Mouse (Mus musculus): ENCODE measurements around the gene Socs1. TPM values are rescaled to one million over a fixed set of nuclear protein-coding genes. Genes with fewer than 3 reads are reported as not detected.
A peak's percentile ranks its signal among the peaks of the same experiment; 100 is the strongest.

Socs1 gene
- polyA plus RNA-seq, 2 experiments: 13.8 to 16.6 TPM

DNA sequence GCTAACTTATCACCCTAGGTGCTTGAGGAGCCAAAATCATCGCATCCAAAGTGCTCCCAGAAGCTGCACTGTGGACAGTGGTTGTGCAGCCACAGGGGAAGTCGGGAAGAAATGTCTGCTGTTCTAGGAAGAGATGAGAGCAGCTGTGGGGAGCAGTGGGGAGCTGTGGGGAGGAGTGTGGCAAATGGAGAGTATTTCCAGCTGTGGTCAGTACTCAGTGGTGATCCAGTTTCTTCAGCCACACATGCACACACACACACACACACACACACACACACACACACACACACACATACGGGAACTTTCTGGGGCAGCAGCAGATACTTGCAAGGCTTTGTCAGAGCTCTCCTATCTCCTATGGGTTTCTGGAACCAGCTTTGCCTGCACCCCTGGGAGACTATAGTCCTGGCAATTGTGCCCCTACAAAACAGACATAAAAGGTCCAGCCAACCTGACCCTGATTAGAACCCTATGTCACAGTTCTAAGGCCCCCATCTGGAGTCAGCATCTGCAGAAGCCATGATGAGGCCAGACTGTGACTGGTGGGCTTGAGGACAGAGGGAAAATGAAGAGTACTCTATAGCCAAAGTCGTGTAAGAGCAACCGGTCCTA lies 22.7 kb downstream of the Socs1 start:
- Histone ChIP-seq H3K27me3 (ENCODE audit: control insufficient read depth, insufficient read depth, low read length) (no peaks in the 10 kb centered on the region), H3K9ac (ENCODE audit: low read depth, low read length, severe bottlenecking) (no peak overlapping the region), H3K27ac (replicated peaks; ENCODE audit: low read depth, low read length) (no peak overlapping the region), H3K36me3 (ENCODE audit: control insufficient read depth, insufficient read depth, low read length) (no peaks in the 10 kb centered on the region), H3K4me1 (ENCODE audit: control insufficient read depth, insufficient read depth, low read length) (no peaks in the 10 kb centered on the region), H3K4me2 (replicated peaks; ENCODE audit: low read depth, low read length, severe bottlenecking) (no peak overlapping the region), H3K9me3 (ENCODE audit: control insufficient read depth, low read length) (no peaks in the 10 kb centered on the region), H3K4me3 (replicated peaks; ENCODE audit: low read length) (no peak overlapping the region)
- TF ChIP-seq POLR2A (IDR thresholded peaks at IDR 0.05; ENCODE audit: borderline replicate concordance, extremely low read depth, insufficient read depth, insufficient read length): no peak
- 67% methylated on average over 5 of the region's 5 CpGs for WGBS
- ATAC-seq (ENCODE audit: low FRiP score, low read depth) (no peak), DNase-seq (ENCODE audit: low spot score) (no peak)

DNA sequence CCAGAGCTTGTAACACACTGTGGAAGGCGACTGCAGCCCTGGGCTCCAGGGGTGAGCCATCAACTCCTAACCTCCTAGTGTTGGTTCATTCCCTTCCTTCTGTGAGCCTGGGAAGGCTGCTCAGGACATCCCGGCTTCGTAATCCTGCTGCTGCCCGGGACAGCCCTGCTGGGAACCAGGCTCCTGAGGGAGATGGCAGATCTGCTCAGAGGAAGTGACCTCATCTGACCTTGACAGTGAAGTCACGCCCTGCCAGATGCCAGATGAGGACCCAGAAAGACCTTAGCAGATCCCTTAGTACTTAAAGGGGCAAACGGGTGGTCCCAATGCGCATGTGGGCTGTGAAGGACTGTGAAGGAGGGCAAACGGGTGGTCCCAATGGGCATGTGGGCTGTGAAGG lies 24.2 kb downstream of the Socs1 start:
- H3K36me3 ChIP-seq (ENCODE audit: control insufficient read depth, insufficient read depth, low read length): no peaks in the 10 kb centered on the region
- H3K27me3 ChIP-seq (ENCODE audit: control insufficient read depth, insufficient read depth, low read length): no peaks in the 10 kb centered on the region
- H3K4me2 ChIP-seq (replicated peaks; ENCODE audit: low read depth, low read length, severe bottlenecking): no peak overlapping the region
- no peaks in the 10 kb centered on the region for H3K9me3 ChIP-seq (ENCODE audit: control insufficient read depth, low read length)
- H3K27ac ChIP-seq (replicated peaks; ENCODE audit: low read depth, low read length): no peak overlapping the region
- H3K4me3 ChIP-seq (replicated peaks; ENCODE audit: low read length): no peak overlapping the region
- no peak for ATAC-seq (ENCODE audit: low FRiP score, low read depth)
- no peak for TF ChIP-seq POLR2A (IDR thresholded peaks at IDR 0.05; ENCODE audit: borderline replicate concordance, extremely low read depth, insufficient read depth, insufficient read length)
- H3K9ac ChIP-seq (ENCODE audit: low read depth, low read length, severe bottlenecking): no peak overlapping the region
- WGBS: 57% methylated on average over 8 of the region's 8 CpGs
- no peak for DNase-seq (ENCODE audit: low spot score)
- no peaks in the 10 kb centered on the region for H3K4me1 ChIP-seq (ENCODE audit: control insufficient read depth, insufficient read depth, low read length)

DNA sequence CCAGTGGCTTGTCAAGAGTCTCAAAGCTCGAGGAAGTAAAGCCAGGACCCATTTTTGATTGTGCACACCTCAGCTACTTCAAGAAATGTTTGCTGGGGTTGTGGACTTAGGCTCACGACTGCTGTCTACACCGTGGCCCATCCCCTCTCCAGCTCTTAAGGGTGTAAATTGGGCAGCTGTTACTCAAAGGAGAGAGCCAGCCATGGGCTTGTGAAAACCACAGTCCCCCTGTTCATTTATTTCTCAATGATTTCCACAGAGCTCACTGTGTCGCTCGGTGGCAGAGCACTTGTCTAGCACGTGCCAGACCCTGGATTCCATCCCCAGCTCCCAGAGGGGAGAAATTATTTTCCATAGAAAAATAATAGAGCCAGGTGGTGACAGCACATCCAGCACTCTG lies 29.2 kb downstream of the Socs1 start:
- ATAC-seq (ENCODE audit: low FRiP score, low read depth) (no peak), DNase-seq (ENCODE audit: low spot score) (no peak)
- H3K27ac ChIP-seq (replicated peaks; ENCODE audit: low read depth, low read length): no peak overlapping the region
- H3K9ac ChIP-seq (ENCODE audit: low read depth, low read length, severe bottlenecking): no peak overlapping the region
- no peaks in the 10 kb centered on the region for H3K9me3 ChIP-seq (ENCODE audit: control insufficient read depth, low read length)
- no peak overlapping the region for H3K4me3 ChIP-seq (replicated peaks; ENCODE audit: low read length)
- WGBS: 61% methylated on average over 6 of the region's 6 CpGs
- TF ChIP-seq POLR2A (IDR thresholded peaks at IDR 0.05; ENCODE audit: borderline replicate concordance, extremely low read depth, insufficient read depth, insufficient read length): no peak
- no peaks in the 10 kb centered on the region for H3K27me3 ChIP-seq (ENCODE audit: control insufficient read depth, insufficient read depth, low read length)
- H3K36me3 ChIP-seq (ENCODE audit: control insufficient read depth, insufficient read depth, low read length): no peaks in the 10 kb centered on the region
- no peaks in the 10 kb centered on the region for H3K4me1 ChIP-seq (ENCODE audit: control insufficient read depth, insufficient read depth, low read length)
- H3K4me2 ChIP-seq (replicated peaks; ENCODE audit: low read depth, low read length, severe bottlenecking): no peak overlapping the region

DNA sequence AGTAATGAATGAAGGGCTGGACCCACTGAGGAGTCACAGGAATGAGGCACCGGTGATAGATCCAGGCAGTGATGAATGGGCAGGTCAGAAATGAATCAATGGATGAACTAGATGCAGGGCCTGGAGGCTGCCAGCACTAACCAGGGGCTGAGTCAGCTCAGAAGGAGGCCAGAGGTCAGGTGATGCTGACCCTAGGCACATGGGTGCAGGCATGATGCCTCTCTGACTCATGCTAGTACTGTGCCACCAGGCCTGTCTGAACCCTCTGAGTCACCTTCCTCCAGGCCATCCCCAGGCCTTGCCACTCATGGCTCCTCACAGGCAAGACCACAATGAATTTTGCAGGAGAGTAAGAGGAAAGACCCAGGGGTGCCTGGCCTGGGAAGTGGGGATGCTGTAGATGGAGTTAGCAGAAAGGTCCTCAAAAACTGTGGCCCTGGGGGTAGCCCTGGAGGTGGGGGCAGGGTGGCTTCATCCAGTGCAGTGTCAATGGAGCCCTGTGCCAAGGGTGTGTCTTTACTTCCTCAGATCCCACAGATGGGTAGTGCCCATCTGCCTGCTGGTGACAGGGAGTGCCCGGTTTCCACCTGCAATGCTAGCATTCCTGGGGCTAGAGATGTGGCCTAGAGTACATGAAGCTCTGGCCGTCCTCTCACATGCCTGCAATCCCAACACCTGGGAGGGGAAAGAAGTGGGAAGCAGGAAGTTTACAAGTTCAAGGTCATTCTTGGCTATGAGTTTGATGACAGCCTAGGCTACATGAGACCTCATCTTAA lies 30.6 kb downstream of the Socs1 start:
- DNase-seq (ENCODE audit: low spot score) (no peak), ATAC-seq (ENCODE audit: low FRiP score, low read depth) (no peak)
- Histone ChIP-seq H3K36me3 (ENCODE audit: control insufficient read depth, insufficient read depth, low read length) (no peaks in the 10 kb centered on the region), H3K9ac (ENCODE audit: low read depth, low read length, severe bottlenecking) (no peak overlapping the region), H3K4me3 (replicated peaks; ENCODE audit: low read length) (no peak overlapping the region), H3K4me1 (ENCODE audit: control insufficient read depth, insufficient read depth, low read length) (peaks cover 4% of the 10 kb centered on the region; the same call in 1 of the 2 replicates), H3K27me3 (ENCODE audit: control insufficient read depth, insufficient read depth, low read length) (no peaks in the 10 kb centered on the region), H3K27ac (replicated peaks; ENCODE audit: low read depth, low read length) (no peak overlapping the region), H3K9me3 (ENCODE audit: control insufficient read depth, low read length) (no peaks in the 10 kb centered on the region), H3K4me2 (replicated peaks; ENCODE audit: low read depth, low read length, severe bottlenecking) (no peak overlapping the region)
- TF ChIP-seq POLR2A (IDR thresholded peaks at IDR 0.05; ENCODE audit: borderline replicate concordance, extremely low read depth, insufficient read depth, insufficient read length): no peak
- WGBS: 77% methylated on average over 3 of the region's 3 CpGs

DNA sequence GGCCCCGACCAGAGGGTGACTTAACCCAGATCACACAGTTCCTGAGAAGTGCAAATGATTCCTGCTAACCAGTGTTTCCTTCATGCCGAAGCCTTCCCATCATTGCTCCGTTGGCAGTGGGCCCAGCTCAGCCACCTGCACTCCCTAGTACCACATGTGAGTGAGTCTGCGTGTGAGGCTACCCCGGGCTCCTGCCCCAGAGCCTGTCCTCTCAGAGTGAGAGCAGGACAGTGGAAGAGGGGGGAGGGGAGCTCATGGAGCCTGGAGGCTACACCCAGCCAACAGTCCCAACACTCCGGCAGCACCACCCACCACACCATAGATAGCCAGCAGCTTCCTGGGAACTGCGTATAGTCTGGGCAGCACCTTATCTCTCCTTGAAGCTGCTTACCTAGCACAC lies 35.5 kb downstream of the Socs1 start:
- Histone ChIP-seq H3K4me3 (replicated peaks; ENCODE audit: low read length) (no peak overlapping the region), H3K4me2 (replicated peaks; ENCODE audit: low read depth, low read length, severe bottlenecking) (no peak overlapping the region), H3K9ac (ENCODE audit: low read depth, low read length, severe bottlenecking) (no peak overlapping the region), H3K4me1 (ENCODE audit: control insufficient read depth, insufficient read depth, low read length) (peaks cover 12% of the 10 kb centered on the region; the same call in 1 of the 2 replicates), H3K27me3 (ENCODE audit: control insufficient read depth, insufficient read depth, low read length) (no peaks in the 10 kb centered on the region), H3K36me3 (ENCODE audit: control insufficient read depth, insufficient read depth, low read length) (no peaks in the 10 kb centered on the region), H3K27ac (replicated peaks; ENCODE audit: low read depth, low read length) (no peak overlapping the region), H3K9me3 (ENCODE audit: control insufficient read depth, low read length) (no peaks in the 10 kb centered on the region)
- DNase-seq (ENCODE audit: low spot score) (peak; percentile 36), ATAC-seq (ENCODE audit: low FRiP score, low read depth) (peak; percentile 48; the same call in 1 of the 2 replicates)
- WGBS: 32% methylated on average over 7 of the region's 7 CpGs
- TF ChIP-seq POLR2A (IDR thresholded peaks at IDR 0.05; ENCODE audit: borderline replicate concordance, extremely low read depth, insufficient read depth, insufficient read length): no peak
